Mouse (Mus musculus) MEL (cell line): ENCODE results near the gene Atpaf1. TPM values are rescaled to one million over a fixed set of nuclear protein-coding genes. Genes with fewer than 3 reads are reported as not detected.
A peak's percentile ranks its signal among the peaks of the same experiment; 100 is the strongest.

Experiments used
- DNase-seq: peaks from one replicate; pipeline ENCODE4 v3.0.0; 2011; ENCODE audit warnings: low read depth, low spot score
- H3K27ac ChIP-seq: 2 replicates; pipeline ENCODE4 v1.5.1; 2012; ENCODE audit warnings: low read depth, mild to moderate bottlenecking, control low read depth, low read length, moderate library complexity; ENCODE audit not compliant: control insufficient read depth
- H3K27me3 ChIP-seq, 2 experiments: fragments of 150-350 bp in 1 of 2; sonication (generic) in 1 of 2; 2 replicates each; pipeline ENCODE4 v1.6.1; 2012; ENCODE audit warnings: low read length in 2 of 2, mild to moderate bottlenecking in 2 of 2, improper control_type of control experiment in 1 of 2, moderate library complexity in 1 of 2; ENCODE audit not compliant: insufficient read depth in 2 of 2, control insufficient read depth in 1 of 2
- H3K36me3 ChIP-seq, 2 experiments: 2 replicates each; pipeline ENCODE4 v1.6.1; 2012 to 2014; ENCODE audit warnings: low read length in 2 of 2, improper control_type of control experiment in 1 of 2, inconsistent platforms in 1 of 2, mild to moderate bottlenecking in 1 of 2; ENCODE audit not compliant: insufficient read depth in 2 of 2, control insufficient read depth in 1 of 2
- H3K4me1 ChIP-seq, 2 experiments: fragments of 150-350 bp in 1 of 2; sonication (generic) in 1 of 2; 2 replicates each; pipeline ENCODE4 v1.6.1; 2012; ENCODE audit warnings: low read length in 2 of 2, improper control_type of control experiment in 1 of 2, mild to moderate bottlenecking in 1 of 2; ENCODE audit not compliant: insufficient read depth in 2 of 2, control insufficient read depth in 1 of 2
- H3K4me3 ChIP-seq, 2 experiments: fragments of 150-350 bp in 1 of 2; sonication (generic) in 1 of 2; 2 replicates each; pipeline ENCODE4 v1.5.1; 2012; ENCODE audit warnings: low read depth in 2 of 2, low read length in 2 of 2, mild to moderate bottlenecking in 2 of 2, moderate library complexity in 2 of 2, control low read depth in 1 of 2, improper control_type of control experiment in 1 of 2; ENCODE audit not compliant: control insufficient read depth in 1 of 2, insufficient read depth in 1 of 2
- H3K79me2 ChIP-seq: 2 replicates; pipeline ENCODE4 v1.6.1; 2012; ENCODE audit warnings: mild to moderate bottlenecking, low read length, moderate library complexity; ENCODE audit not compliant: control insufficient read depth, poor library complexity, insufficient read depth
- H3K9ac ChIP-seq: 2 replicates; pipeline ENCODE4 v1.6.1; 2012; ENCODE audit warnings: low read depth, mild to moderate bottlenecking, control low read depth, low read length, moderate library complexity; ENCODE audit not compliant: control insufficient read depth, poor library complexity, severe bottlenecking
- H3K9me3 ChIP-seq: fragments of 150-350 bp; sonication (generic); replicated peaks from 2 replicates; pipeline ENCODE4 v1.6.1; 2012; ENCODE audit warnings: mild to moderate bottlenecking, low read length, improper control_type of control experiment, moderate library complexity; ENCODE audit not compliant: insufficient read depth
- CHD1 ChIP-seq: IDR thresholded peaks from 2 replicates; pipeline ENCODE4 v1.6.1; 2012; ENCODE audit warnings: low read depth, mild to moderate bottlenecking, inconsistent platforms, low read length, improper control_type of control experiment
- CHD2 ChIP-seq: IDR thresholded peaks from 2 replicates; pipeline ENCODE4 v1.6.1; 2011; ENCODE audit warnings: low read length, improper control_type of control experiment
- CTCF ChIP-seq, 3 experiments: IDR thresholded peaks in 2 of 3; conservative IDR thresholded peaks in 1 of 3; 2 replicates each; pipeline ENCODE4 v1.5.1; 2011 to 2012; ENCODE audit warnings: low read length in 3 of 3, low read depth in 2 of 3, mild to moderate bottlenecking in 2 of 3, improper control_type of control experiment in 1 of 3, inconsistent platforms in 1 of 3, mixed read lengths in 1 of 3, moderate library complexity in 1 of 3; ENCODE audit not compliant: control insufficient read depth in 1 of 3, insufficient read depth in 1 of 3, poor library complexity in 1 of 3, severe bottlenecking in 1 of 3
- ELF1 ChIP-seq: IDR thresholded peaks from 2 replicates; pipeline ENCODE4 v1.6.1; 2014; ENCODE audit warnings: low read depth, mild to moderate bottlenecking, inconsistent platforms, low read length, improper control_type of control experiment, moderate library complexity
- GABPA ChIP-seq: IDR thresholded peaks from 2 replicates; pipeline ENCODE4 v1.6.1; 2012; ENCODE audit warnings: low read depth, mild to moderate bottlenecking, inconsistent platforms, low read length, improper control_type of control experiment, moderate library complexity
- JUND ChIP-seq: IDR thresholded peaks from 2 replicates; pipeline ENCODE4 v1.6.1; 2011; ENCODE audit warnings: low read depth, mild to moderate bottlenecking, improper control_type of control experiment, low read length
- MAX ChIP-seq: IDR thresholded peaks from 2 replicates; pipeline ENCODE4 v1.6.1; 2011; ENCODE audit warnings: low read length, improper control_type of control experiment
- MYB ChIP-seq: IDR thresholded peaks from 2 replicates; pipeline ENCODE4 v1.6.1; 2011; ENCODE audit warnings: mild to moderate bottlenecking, low read depth, low read length, improper control_type of control experiment
- MYC ChIP-seq: IDR thresholded peaks from 2 replicates; pipeline ENCODE4 v1.6.1; 2011; ENCODE audit warnings: low read depth, mild to moderate bottlenecking, low read length, improper control_type of control experiment, moderate library complexity
- POLR2AphosphoS5 ChIP-seq: IDR thresholded peaks from 2 replicates; pipeline ENCODE4 v1.6.1; 2012; ENCODE audit warnings: low read depth, borderline replicate concordance, mild to moderate bottlenecking, inconsistent platforms, low read length, moderate library complexity, mixed read lengths
- RAD21 ChIP-seq: IDR thresholded peaks from 2 replicates; pipeline ENCODE4 v1.6.1; 2011; ENCODE audit warnings: mild to moderate bottlenecking, low read depth, low read length, improper control_type of control experiment
- SMC3 ChIP-seq: IDR thresholded peaks from 2 replicates; pipeline ENCODE4 v1.6.1; 2011; ENCODE audit warnings: low read depth, low read length, improper control_type of control experiment
- TCF12 ChIP-seq: IDR thresholded peaks from 2 replicates; pipeline ENCODE4 v1.6.1; 2014; ENCODE audit warnings: low read depth, mild to moderate bottlenecking, inconsistent platforms, low read length, improper control_type of control experiment, moderate library complexity
- UBTF ChIP-seq: IDR thresholded peaks from 2 replicates; pipeline ENCODE4 v1.6.1; 2012; ENCODE audit warnings: low read depth, mild to moderate bottlenecking, inconsistent platforms, low read length, improper control_type of control experiment, moderate library complexity, borderline replicate concordance; ENCODE audit not compliant: insufficient read depth
- ZC3H11A ChIP-seq: IDR thresholded peaks from 2 replicates; pipeline ENCODE4 v1.6.1; 2012; ENCODE audit warnings: low read depth, mild to moderate bottlenecking, inconsistent platforms, low read length, improper control_type of control experiment
- ZNF384 ChIP-seq: IDR thresholded peaks from 2 replicates; pipeline ENCODE4 v1.6.1; 2012; ENCODE audit warnings: low read depth, mild to moderate bottlenecking, inconsistent platforms, low read length, improper control_type of control experiment
- polyA plus RNA-seq, 2 experiments: library from polyadenylated mRNA; stranded (reverse) in 1 of 2; unstranded in 1 of 2; fragments of >175 nt in 1 of 2; fragments of >200 nt in 1 of 2; gene quantifications; 2 replicates each; pipeline versions ENCODE4 v1.2.1 to v1.2.4; 2012; ENCODE audit warnings: low replicate concordance in 2 of 2, low read depth in 1 of 2; ENCODE audit not compliant: insufficient read length in 2 of 2, insufficient read depth in 1 of 2, missing spikeins in 1 of 2
- total RNA-seq: library from RNA; depleted of rRNA; stranded (reverse); fragments of 300-350 nt; gene quantifications from 2 replicates; pipeline ENCODE4 v1.2.3, GENCODE M21; 2012

Atpaf1 gene
- total and polyA plus RNA-seq, 3 experiments: 23.4 to 24.5 TPM; not detected in 1

GRCm38 (mm10) chr4:115754101-115754500 lies 30.5 kb upstream of the Atpaf1 start:
- H3K4me3 ChIP-seq: no peak overlapping the region
- no peak for TF ChIP-seq CHD1
- no peak for TF ChIP-seq TCF12
- no peak for TF ChIP-seq MYB
- no peak for TF ChIP-seq MYC
- no peaks in the 10 kb centered on the region for H3K9me3 ChIP-seq
- no peak overlapping the region for H3K9ac ChIP-seq
- H3K27me3 ChIP-seq: no peaks in the 10 kb centered on the region
- no peaks in the 10 kb centered on the region for H3K79me2 ChIP-seq
- H3K4me1 ChIP-seq: peaks cover 0 to 2% of the 10 kb centered on the region in 2 experiments; a peak in 1 of 4 replicates
- peaks cover 0 to 21% of the 10 kb centered on the region in 2 experiments; a peak in 3 of 4 replicates for H3K36me3 ChIP-seq
- no peak for DNase-seq
- no peak overlapping the region for H3K27ac ChIP-seq

- Histone ChIP-seq H3K9me3 (no peaks in the 10 kb centered on the region), H3K9ac (no peak overlapping the region), H3K79me2 (no peaks in the 10 kb centered on the region), H3K4me1 (no peaks in the 10 kb centered on the region), H3K36me3 (peaks cover 0 to 18% of the 10 kb centered on the region in 2 experiments; a peak in 2 of 4 replicates), H3K4me3 (no peak overlapping the region), H3K27me3 (no peaks in the 10 kb centered on the region), H3K27ac (no peak overlapping the region)
- TF ChIP-seq ZNF384 (no peak), MAX (no peak), RAD21 (no peak; the same call in 1 of the 2 replicates), SMC3 (peak; percentile 14; the same call in 1 of the 2 replicates), JUND (no peak), ZC3H11A (no peak), MYC (no peak), UBTF (no peak), GABPA (no peak), MYB (no peak), CTCF (IDR thresholded peaks at IDR 0.05 in 2 of 3, conservative IDR thresholded peaks at IDR 0.05 in 1 of 3; ENCODE audit: control insufficient read depth in 1 of 3, insufficient read depth in 1 of 3, low read depth in 2 of 3, low read length in 3 of 3, poor library complexity in 1 of 3, severe bottlenecking in 1 of 3) (peak in 2 of 3 experiments; percentile 7 to 33; a peak in 2 of 6 replicates), CHD2 (no peak), POLR2AphosphoS5 (no peak), ELF1 (no peak)
- DNase-seq: peak; percentile 27
Measured at GRCm38 (mm10) chr4:115754851-115755250, 29.8 kb upstream of the Atpaf1 start.
